Mouse (Mus musculus) brain, embryonic 18.5 days (tissue): Measurements from ENCODE around the gene Stx6.

ENCODE experiments used
- DNase-seq: peaks from one replicate; pipeline ENCODE4 v3.0.0-alpha.2; 2012; ENCODE audit warnings: low read depth, low spot score

Stx6 gene

DNA sequence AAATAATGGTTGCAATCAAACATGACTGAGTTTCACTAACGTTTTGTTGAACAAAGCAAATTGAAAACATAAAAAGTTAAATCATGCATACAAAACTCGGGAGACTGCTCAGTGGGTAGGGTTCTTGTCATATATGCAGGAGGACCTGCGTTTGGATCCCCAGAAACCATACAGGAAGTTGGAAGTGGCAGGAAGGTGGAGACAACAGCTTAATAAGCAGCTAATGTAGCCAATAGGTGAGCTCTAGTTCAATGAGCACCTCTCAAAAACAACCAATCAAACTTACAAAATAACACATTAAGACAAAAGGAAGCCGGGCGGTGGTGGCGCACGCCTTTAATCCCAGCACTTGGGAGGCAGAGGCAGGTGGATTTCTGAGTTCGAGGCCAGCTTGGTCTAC, 95.8 kb downstream of the Stx6 start:
- no peak for DNase-seq
